Comparison of ENCODE assay signal across 17 mouse cellular contexts in the genomic region with DNA sequence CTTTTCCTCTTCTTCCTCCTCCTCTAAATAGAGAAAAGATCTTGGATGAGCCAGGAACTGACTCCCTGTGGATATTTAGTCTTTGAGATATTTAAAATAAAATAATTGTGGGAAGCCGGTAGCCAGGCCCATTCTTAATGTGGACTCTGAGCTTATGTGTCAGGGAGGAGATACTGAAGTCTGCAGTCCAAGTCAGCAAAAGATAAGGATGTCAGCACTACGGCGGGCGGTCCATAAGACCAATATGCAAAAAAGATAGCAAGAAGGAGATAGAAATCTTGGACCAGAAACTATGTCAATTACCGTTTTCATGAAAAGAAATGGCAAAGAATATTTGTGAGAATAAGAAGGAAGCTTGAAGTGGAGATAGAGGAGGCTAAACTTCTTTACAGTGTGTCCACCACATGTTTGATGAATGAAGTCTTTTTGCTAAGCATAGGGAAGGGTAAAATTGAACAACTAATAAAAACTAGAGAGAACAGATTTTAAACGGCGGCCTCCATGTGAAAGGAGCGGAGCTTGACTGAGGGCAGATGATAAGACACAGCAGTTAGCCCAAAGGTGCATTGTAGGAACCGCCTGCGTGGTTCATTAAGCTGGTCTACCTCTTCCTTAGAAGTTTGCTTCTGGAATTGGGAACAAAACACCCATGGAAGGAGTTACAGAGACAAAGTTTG. TPM values are rescaled to one million over a fixed set of nuclear protein-coding genes. Genes with fewer than 3 reads are reported as not detected.
DNase-seq lines count a peak whose midpoint lies in the region; ATAC-seq and TF ChIP-seq lines count a peak whose summit lies in the region.
"Had no signal": no experiment of that assay in that cellular context is flagged by ENCODE, and none has a peak within 500 bp of the region (broad histone marks: within the 10 kb centered on the region; RNA-seq: fewer than 3 reads in every experiment).

No protein-coding gene starts in this region.

- 19% methylated on average over 10 of the region's 10 CpGs for whole genome bisulfite sequencing in liver, embryonic 12.5 days (ENCODE audit: insufficient replicate concordance)
- WGBS in midbrain, postnatal 0 days, result 94% methylated on average over 10 of the region's 10 CpGs

- no peaks in the 10 kb centered on the region for H3K9me3 ChIP-seq in erythroblast, embryonic 14.5 days (ENCODE audit: control insufficient read depth, low read length)
- no peaks in the 10 kb centered on the region for H3K9me3 ChIP-seq in liver, embryonic 12.5 days (replicated peaks)
- H3K9me3 ChIP-seq in midbrain, postnatal 0 days (ENCODE audit: low read length), result no peaks in the 10 kb centered on the region
- H3K9me3 ChIP-seq: heart, embryonic 15.5 days had no signal

- ATAC-seq in liver, embryonic 12.5 days, result peak; percentile 91
- ATAC-seq in megakaryocyte-erythroid progenitor cell, adult 5-6 weeks (replicated peaks; ENCODE audit: low FRiP score, low TSS enrichment, poor library complexity, severe bottlenecking), result peak; percentile 71
- no peak for ATAC-seq in midbrain, postnatal 0 days (ENCODE audit: low FRiP score)
- ATAC-seq: hindbrain, embryonic 16.5 days; midbrain, embryonic 16.5 days had no signal

- H3K4me1 ChIP-seq in erythroblast, embryonic 14.5 days (ENCODE audit: control insufficient read depth), result peaks cover 77% of the 10 kb centered on the region
- H3K4me1 ChIP-seq in liver, embryonic 12.5 days, result peaks cover 87% of the 10 kb centered on the region
- H3K4me1 ChIP-seq in midbrain, postnatal 0 days (ENCODE audit: insufficient read depth, low read length), result no peaks in the 10 kb centered on the region

- peak overlapping the region; percentile 48 for H3K4me3 ChIP-seq in erythroblast, embryonic 14.5 days (replicated peaks)
- peak overlapping the region; percentile 20; the same call in 1 of the 2 replicates for H3K4me3 ChIP-seq in liver, embryonic 12.5 days
- H3K4me3 ChIP-seq in midbrain, postnatal 0 days (ENCODE audit: low read depth, low read length), result no peak overlapping the region
- H3K4me3 ChIP-seq: heart, embryonic 15.5 days had no signal

- peak overlapping the region; percentile 91 for H3K27ac ChIP-seq in liver, embryonic 12.5 days
- no peak overlapping the region for H3K27ac ChIP-seq in midbrain, postnatal 0 days (ENCODE audit: low read depth, low read length)
- H3K27ac ChIP-seq: heart, embryonic 15.5 days had no signal

- no peaks in the 10 kb centered on the region for H3K27me3 ChIP-seq in erythroblast, embryonic 14.5 days (ENCODE audit: control insufficient read depth)
- no peaks in the 10 kb centered on the region for H3K27me3 ChIP-seq in liver, embryonic 12.5 days (replicated peaks)
- H3K27me3 ChIP-seq in midbrain, postnatal 0 days (ENCODE audit: insufficient read depth, low read length), result no peaks in the 10 kb centered on the region
- H3K27me3 ChIP-seq: heart, embryonic 15.5 days had no signal

- peak overlapping the region; percentile 51; the same call in 1 of the 2 replicates for H3K9ac ChIP-seq in liver, embryonic 12.5 days
- H3K9ac ChIP-seq in midbrain, postnatal 0 days (replicated peaks; ENCODE audit: low read length, poor library complexity, severe bottlenecking), result no peak overlapping the region
- H3K9ac ChIP-seq: heart, embryonic 15.5 days had no signal

- peak overlapping the region; percentile 56 for H3K4me2 ChIP-seq in liver, embryonic 12.5 days
- no peak overlapping the region for H3K4me2 ChIP-seq in midbrain, postnatal 0 days (ENCODE audit: low read depth, low read length, poor library complexity, severe bottlenecking)
- H3K4me2 ChIP-seq: heart, embryonic 15.5 days had no signal

- TF ChIP-seq CTCF in midbrain, postnatal 0 days (IDR thresholded peaks at IDR 0.05), result no peak

- peak; percentile 42 for DNase-seq in c-Kit-negative CD71-positive TER-119-positive erythroid progenitor cells, embryonic 14.5 days (ENCODE audit: low read depth, low spot score)
- DNase-seq in right cerebral cortex, adult 2 months (ENCODE audit: low spot score in 2 of 2), result no peak
- no peak for DNase-seq in adrenal gland, postnatal 25 days
- no peak for DNase-seq in midbrain, postnatal 0 days (ENCODE audit: low spot score)
- DNase-seq: adrenal gland, adult 2 months; cerebellum, adult 9-11 months; heart, adult 18-20 months; kidney, adult 2 months; kidney, postnatal 14 days; left cerebral cortex, postnatal 4 days; thymus, postnatal 25 days had no signal

- no peaks in the 10 kb centered on the region for H3K36me3 ChIP-seq in erythroblast, embryonic 14.5 days (ENCODE audit: control insufficient read depth)
- no peaks in the 10 kb centered on the region for H3K36me3 ChIP-seq in liver, embryonic 12.5 days
- H3K36me3 ChIP-seq in midbrain, postnatal 0 days (ENCODE audit: insufficient read depth, low read length), result no peaks in the 10 kb centered on the region
- H3K36me3 ChIP-seq: heart, embryonic 15.5 days had no signal

RNA-seq across cellular contexts. Expression of a gene that starts 20.1 kb away (rescaled TPM):
- polyA plus RNA-seq in erythroblast, embryonic 14.5 days (2012), result 0.17 TPM in 2 replicates
- polyA plus RNA-seq in liver, embryonic 12.5 days (2016; fragmentation: Nextera tagmentation; extraction: Ambion mirVana), result 12.8 and 14.8 TPM in 2 replicates
- 24.1 and 39.1 TPM in 2 replicates for total RNA-seq in megakaryocyte-erythroid progenitor cell, adult 5-6 weeks (2014; fragmentation: Nextera tagmentation)
- total RNA-seq in megakaryocyte-erythroid progenitor cell, adult 5-6 weeks (2017), result 9.6 and 17.0 TPM in 2 replicates
- 19.8 and 21.0 TPM in 2 replicates for total RNA-seq in adrenal gland, postnatal 25 days (2021)
- 27.9 and 38.9 TPM in 2 replicates for total RNA-seq in midbrain, postnatal 0 days (2014; rRNA removed)
- 27.9 and 33.5 TPM in 2 replicates for polyA plus RNA-seq in midbrain, postnatal 0 days (2015; fragmentation: Nextera tagmentation; extraction: Ambion mirVana)
